Mouse (Mus musculus) small intestine, adult 2 months (tissue): ENCODE measurements at regions not wholly inside any gene's neighbourhood (a gene's known extent, or its start where the extent isn't known, plus 50 kb on each side); places are given as distances from the start of the nearest gene placed in this dataset.

Source experiments
- CTCF ChIP-seq: fragments of 200-500 bp; IDR thresholded peaks from 2 replicates; pipeline ENCODE4 v1.5.1; 2012; ENCODE audit warnings: low read depth, mild to moderate bottlenecking, control low read depth, inconsistent platforms, low read length, moderate library complexity, mixed read lengths; ENCODE audit not compliant: insufficient replicate concordance, insufficient read length; ENCODE audit errors: extremely low read depth
- POLR2A ChIP-seq: fragments of 200-500 bp; IDR thresholded peaks from 2 replicates; pipeline ENCODE4 v1.6.1; 2012; ENCODE audit warnings: low read depth, mild to moderate bottlenecking, control low read depth, inconsistent platforms, low read length, moderate library complexity

DNA sequence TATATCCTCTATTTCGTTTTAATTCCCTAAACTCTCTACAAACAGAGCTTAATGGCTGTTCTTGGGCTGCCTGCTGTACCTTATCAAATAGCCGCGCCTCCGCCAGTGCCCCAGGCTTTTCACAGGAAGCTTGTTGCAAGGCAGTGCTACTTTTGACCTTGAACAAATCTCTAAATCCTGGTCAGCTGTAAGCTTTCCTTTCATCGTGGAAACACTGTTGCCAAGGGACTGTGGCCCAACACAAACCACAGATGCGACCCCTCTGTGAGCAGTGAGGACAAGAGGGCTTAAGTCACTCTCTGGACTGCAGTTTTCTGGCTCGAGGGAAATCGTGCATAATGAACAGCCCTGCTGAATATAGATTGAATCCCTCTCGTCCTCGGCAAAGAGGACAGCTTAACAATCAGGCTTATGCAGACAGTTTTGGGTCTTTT lies 62.0 kb upstream of the Man2a1 start:
- TF ChIP-seq POLR2A: no peak
- no peak for TF ChIP-seq CTCF
